Mouse (Mus musculus) forebrain, embryonic 12.5 days (tissue): Measurements from ENCODE around the gene Tob2. TPM values are rescaled to one million over a fixed set of nuclear protein-coding genes. Genes with fewer than 3 reads are reported as not detected.

Experiments used
- ATAC-seq: fragments of 200-750 bp; cut with Nextera tagmentation; 2 replicates; pipeline ENCODE4 v1.8.0; 2017; ENCODE audit warnings: moderate TSS enrichment; ENCODE audit not compliant: low FRiP score
- H3K27ac ChIP-seq: fragments of 300-500 bp; sonication (generic); 2 replicates; pipeline ENCODE4 v1.5.1; 2016; ENCODE audit warnings: mild to moderate bottlenecking
- H3K27me3 ChIP-seq: fragments of 300-500 bp; sonication (generic); 2 replicates; pipeline ENCODE4 v1.6.1; 2016; ENCODE audit warnings: mild to moderate bottlenecking
- H3K36me3 ChIP-seq: fragments of 300-500 bp; sonication (generic); replicated peaks from 2 replicates; pipeline ENCODE4 v1.6.1; 2016; ENCODE audit warnings: mild to moderate bottlenecking
- H3K4me1 ChIP-seq: fragments of 300-500 bp; sonication (generic); 2 replicates; pipeline ENCODE4 v1.6.1; 2016
- H3K4me2 ChIP-seq: fragments of 300-500 bp; sonication (generic); 2 replicates; pipeline ENCODE4 v1.6.1; 2016; ENCODE audit warnings: mild to moderate bottlenecking, moderate library complexity
- H3K4me3 ChIP-seq: fragments of 300-500 bp; sonication (generic); replicated peaks from 2 replicates; pipeline ENCODE4 v1.5.1; 2016; ENCODE audit warnings: mild to moderate bottlenecking
- H3K9ac ChIP-seq: fragments of 300-500 bp; sonication (generic); 2 replicates; pipeline ENCODE4 v1.6.1; 2016; ENCODE audit warnings: mild to moderate bottlenecking
- H3K9me3 ChIP-seq: fragments of 300-500 bp; sonication (generic); 2 replicates; pipeline ENCODE4 v1.6.1; 2016
- WGBS: fragments of 180-500 bp; shearing (Covaris S2); methylation state at CpG from one replicate; pipeline ENCODE4 v1.1.7; 2016; 5-methylcytosine and 5-hydroxymethylcytosine counted together
- polyA plus RNA-seq: library from polyadenylated mRNA; unstranded; fragments of >200 nt; fragmentation: Nextera tagmentation; extraction: Ambion mirVana; gene quantifications from 2 replicates; pipeline ENCODE4 v1.2.1, GENCODE M21; 2016

Tob2 gene
- polyA plus RNA-seq, 1 experiment from 2014 or later: 24.8 TPM

DNA sequence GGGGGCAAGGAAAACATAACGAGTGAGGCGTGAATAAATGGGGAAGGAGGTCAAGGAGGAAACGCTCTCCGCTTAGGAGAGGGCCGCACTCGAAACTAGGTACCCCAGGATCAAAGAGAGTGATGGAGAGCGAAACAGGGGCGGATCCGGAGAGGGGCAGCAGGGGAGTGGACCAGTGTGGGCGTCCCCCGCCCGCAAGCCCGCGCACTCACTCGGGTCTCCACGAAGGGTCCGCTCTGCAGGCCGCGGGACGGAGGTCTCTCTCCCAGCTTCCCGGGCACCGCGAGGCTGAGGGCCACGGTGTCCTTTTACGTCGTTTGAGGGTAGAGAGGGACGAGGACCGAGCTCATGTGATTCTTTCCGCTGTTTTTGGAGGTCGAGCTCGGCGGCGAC, 876 bp downstream of the Tob2 start:
- peaks cover 7% of the 10 kb centered on the region; the same call in 1 of the 2 replicates for H3K36me3 ChIP-seq
- under 1% methylated on average over 33 of the region's 33 CpGs for WGBS
- H3K27ac ChIP-seq: peak overlapping the region; percentile 89
- H3K4me2 ChIP-seq: peak overlapping the region; percentile 96
- peaks cover 30% of the 10 kb centered on the region for H3K4me1 ChIP-seq
- H3K9ac ChIP-seq: peak overlapping the region; percentile 88
- H3K27me3 ChIP-seq: no peaks in the 10 kb centered on the region
- H3K4me3 ChIP-seq: peak overlapping the region; percentile 86
- ATAC-seq: peak; percentile 27
- H3K9me3 ChIP-seq: no peaks in the 10 kb centered on the region

DNA sequence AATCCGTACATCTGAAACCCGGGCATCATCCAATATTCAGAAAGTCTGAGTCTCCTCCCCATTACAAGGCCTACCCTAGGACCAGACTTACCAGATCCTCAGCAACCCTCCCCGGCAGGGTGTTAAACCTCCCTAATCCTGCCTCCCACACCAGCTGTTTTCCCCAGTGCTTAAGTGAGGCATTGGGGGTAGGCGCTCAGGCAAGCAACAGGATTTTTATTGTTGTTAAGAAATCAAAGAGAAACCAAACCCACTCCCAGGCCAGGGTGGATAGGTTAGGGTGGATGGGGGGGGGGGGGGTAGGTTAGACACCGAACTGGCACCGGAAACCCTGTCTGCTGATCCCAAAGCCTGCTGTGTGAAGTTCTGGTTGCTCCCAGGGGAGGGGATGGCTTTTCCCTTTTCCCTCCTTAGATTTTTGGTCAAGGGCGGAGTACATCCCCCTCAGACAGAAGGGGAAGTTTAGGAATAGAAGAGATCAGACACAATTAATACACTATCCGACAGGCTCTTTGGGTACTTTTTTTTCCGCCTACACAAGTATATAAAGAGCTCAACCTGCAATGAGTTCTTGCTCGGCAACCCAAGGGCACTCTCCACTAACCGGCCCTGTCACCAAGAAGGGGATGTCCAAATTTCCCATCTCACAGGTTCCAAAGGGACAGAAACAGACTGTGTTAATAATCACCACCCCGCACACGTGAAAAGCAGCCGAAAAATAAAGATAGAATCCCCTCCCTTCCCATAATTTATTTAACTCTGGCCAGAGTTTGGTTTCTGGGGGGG, 1.5 kb downstream of the Tob2 start:
- no peak for ATAC-seq
- Histone ChIP-seq H3K9me3 (no peaks in the 10 kb centered on the region), H3K36me3 (peaks cover 13% of the 10 kb centered on the region; the same call in 1 of the 2 replicates), H3K4me1 (peaks cover 30% of the 10 kb centered on the region), H3K4me2 (peak overlapping the region; percentile 96), H3K4me3 (peak overlapping the region; percentile 86), H3K9ac (peak overlapping the region; percentile 88), H3K27me3 (no peaks in the 10 kb centered on the region), H3K27ac (peak overlapping the region; percentile 89)
- WGBS: 0% methylated on average over 14 of the region's 14 CpGs

DNA sequence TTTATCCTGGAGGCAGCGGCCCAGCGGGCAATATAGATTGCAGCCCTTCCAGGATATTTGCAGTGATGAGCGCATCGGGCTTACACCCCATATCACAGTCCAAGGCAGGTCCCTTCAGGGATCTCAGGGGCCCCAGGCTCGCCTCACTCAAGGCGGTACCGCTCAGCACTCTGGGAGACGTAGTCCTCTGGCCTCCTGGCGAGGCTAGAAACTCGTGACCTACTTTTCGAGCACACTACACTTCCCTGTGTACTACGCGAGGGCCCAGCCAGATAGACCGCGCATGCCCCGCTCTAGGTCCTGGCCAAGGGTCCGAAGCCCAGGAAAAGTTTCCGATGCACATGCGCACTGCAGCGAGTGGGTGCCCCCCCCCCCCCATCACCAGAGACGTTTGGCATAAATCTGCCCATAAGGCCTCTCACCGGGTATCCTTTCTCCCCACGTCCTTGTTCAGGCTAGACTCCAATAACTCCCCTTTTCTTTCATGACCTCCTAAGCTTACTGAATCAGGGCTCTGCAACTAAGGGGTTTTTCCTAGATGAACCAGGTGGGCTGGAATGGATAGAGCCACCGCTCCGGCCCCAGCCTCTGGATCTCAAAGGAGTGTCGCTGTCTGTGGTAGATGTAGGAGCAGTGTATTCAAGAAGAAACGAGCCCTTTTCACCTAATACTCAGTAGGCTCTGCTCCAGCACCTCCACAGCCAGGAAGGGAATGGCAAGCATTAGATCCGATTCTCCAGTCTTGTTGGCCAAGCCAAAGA, 2.4 kb downstream of the Tob2 start:
- Histone ChIP-seq H3K27ac (peak overlapping the region; percentile 89), H3K9me3 (no peaks in the 10 kb centered on the region), H3K9ac (peak overlapping the region; percentile 88), H3K4me1 (peaks cover 30% of the 10 kb centered on the region), H3K4me3 (peak overlapping the region; percentile 86), H3K4me2 (peak overlapping the region; percentile 96), H3K27me3 (no peaks in the 10 kb centered on the region), H3K36me3 (peaks cover 22% of the 10 kb centered on the region)
- under 1% methylated on average over 28 of the region's 28 CpGs for WGBS
- ATAC-seq: peak; percentile 90

DNA sequence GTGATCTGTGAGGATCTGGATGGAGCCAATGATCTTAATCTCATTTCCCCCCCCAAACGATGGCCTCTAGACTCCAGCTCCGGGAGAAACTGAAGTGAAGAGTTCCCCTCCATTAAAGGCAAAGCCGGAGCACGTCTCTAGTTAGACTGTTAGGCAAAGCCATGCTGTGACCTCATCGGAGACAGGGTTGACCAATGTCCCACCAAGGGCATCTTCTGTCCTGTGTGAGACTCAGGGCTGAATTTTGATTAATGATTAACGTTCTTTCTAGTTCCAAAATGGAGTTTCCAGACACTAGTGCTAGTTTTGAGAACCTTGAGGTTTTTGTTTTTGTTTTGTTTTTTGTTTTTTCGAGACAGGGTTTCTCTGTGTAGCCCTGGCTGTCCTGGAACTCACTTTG, 5.5 kb downstream of the Tob2 start:
- Histone ChIP-seq H3K27ac (no peak overlapping the region), H3K9ac (no peak overlapping the region), H3K9me3 (no peaks in the 10 kb centered on the region), H3K36me3 (peaks cover 46% of the 10 kb centered on the region), H3K4me1 (peaks cover 17% of the 10 kb centered on the region), H3K27me3 (no peaks in the 10 kb centered on the region), H3K4me2 (no peak overlapping the region), H3K4me3 (no peak overlapping the region)
- no peak for ATAC-seq
- WGBS: 92% methylated on average over 7 of the region's 7 CpGs

DNA sequence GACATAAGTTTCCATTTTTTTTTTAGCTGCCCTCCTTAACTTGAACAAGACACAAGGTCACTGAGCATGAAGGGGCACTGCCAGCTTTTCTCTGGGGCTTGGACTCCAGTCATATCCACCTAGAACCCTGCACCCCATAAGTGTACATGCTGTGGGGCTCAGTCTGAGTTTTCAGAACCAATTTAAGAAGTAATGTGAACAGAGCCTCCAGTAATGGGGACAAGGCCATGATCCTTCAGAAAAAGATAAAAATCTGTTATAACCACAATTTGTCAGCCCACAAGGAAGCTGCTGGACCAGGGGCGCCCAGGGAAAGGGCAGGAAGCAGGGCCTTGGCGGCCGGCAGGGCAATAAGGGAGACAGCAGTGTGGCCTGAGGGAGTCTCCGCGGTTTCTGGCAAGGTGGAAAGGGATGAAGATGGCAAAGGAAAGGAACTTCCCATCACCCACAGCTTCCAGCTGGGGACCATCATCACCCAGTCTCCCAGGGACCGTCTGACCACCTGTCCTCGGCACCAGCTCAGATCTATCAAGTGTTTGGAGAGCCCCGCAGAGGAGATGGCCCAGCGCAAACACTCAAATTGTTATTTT, 6.1 kb downstream of the Tob2 start:
- no peak for ATAC-seq
- H3K9ac ChIP-seq: no peak overlapping the region
- no peak overlapping the region for H3K27ac ChIP-seq
- 91% methylated on average over 9 of the region's 9 CpGs for WGBS
- peaks cover 17% of the 10 kb centered on the region for H3K4me1 ChIP-seq
- no peak overlapping the region for H3K4me3 ChIP-seq
- H3K4me2 ChIP-seq: no peak overlapping the region
- H3K36me3 ChIP-seq: peaks cover 52% of the 10 kb centered on the region
- no peaks in the 10 kb centered on the region for H3K9me3 ChIP-seq
- H3K27me3 ChIP-seq: no peaks in the 10 kb centered on the region

DNA sequence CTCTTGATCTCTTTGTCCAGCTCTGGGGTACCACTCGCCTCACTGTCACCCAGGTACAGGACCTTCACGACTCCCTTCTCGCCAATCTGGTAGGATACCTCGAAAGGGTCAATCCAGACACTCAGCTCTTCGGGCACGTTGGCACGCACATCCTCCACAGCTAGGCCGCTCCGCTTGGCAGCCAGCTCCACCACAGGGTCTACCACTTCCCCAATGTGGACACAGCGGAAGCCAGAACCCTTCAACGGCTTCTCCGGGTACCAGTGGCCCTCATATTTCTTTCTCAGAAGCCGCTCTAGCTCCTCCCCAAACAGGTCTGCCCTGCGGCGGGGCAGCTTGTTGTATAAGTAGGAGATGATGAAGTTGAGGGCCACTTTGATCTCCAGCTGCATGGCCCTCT, 7.2 kb downstream of the Tob2 start:
- H3K27ac ChIP-seq: no peak overlapping the region
- WGBS: 96% methylated on average over 15 of the region's 15 CpGs
- no peak overlapping the region for H3K4me3 ChIP-seq
- no peak overlapping the region for H3K9ac ChIP-seq
- peaks cover 56% of the 10 kb centered on the region for H3K36me3 ChIP-seq
- no peak for ATAC-seq
- H3K9me3 ChIP-seq: no peaks in the 10 kb centered on the region
- H3K27me3 ChIP-seq: no peaks in the 10 kb centered on the region
- H3K4me2 ChIP-seq: no peak overlapping the region
- H3K4me1 ChIP-seq: peaks cover 9% of the 10 kb centered on the region

DNA sequence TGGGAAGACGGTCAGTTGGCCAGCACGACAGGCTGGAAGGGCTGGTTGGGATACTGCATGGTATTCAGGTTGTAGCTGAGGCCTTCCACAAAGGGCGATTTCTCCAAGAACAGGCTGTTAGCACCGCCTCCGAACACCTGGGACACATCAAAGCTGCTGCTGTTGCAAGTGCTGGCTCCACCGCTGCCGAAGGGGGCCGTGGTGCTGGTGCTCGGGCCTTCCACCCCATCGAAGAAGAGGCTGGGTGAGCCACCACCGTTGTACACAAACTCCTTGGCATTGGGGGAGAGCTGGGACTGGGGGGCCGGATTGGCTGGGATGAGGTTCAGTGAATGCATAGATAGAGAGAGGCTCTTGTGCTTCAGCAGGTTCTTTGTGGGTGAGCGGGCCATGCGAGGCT, 7.9 kb downstream of the Tob2 start:
- peaks cover 6% of the 10 kb centered on the region for H3K4me1 ChIP-seq
- H3K9ac ChIP-seq: no peak overlapping the region
- WGBS: 88% methylated on average over 14 of the region's 14 CpGs
- no peak overlapping the region for H3K4me2 ChIP-seq
- H3K27me3 ChIP-seq: no peaks in the 10 kb centered on the region
- H3K36me3 ChIP-seq: peaks cover 56% of the 10 kb centered on the region
- ATAC-seq: no peak
- no peak overlapping the region for H3K27ac ChIP-seq
- no peaks in the 10 kb centered on the region for H3K9me3 ChIP-seq
- H3K4me3 ChIP-seq: no peak overlapping the region

DNA sequence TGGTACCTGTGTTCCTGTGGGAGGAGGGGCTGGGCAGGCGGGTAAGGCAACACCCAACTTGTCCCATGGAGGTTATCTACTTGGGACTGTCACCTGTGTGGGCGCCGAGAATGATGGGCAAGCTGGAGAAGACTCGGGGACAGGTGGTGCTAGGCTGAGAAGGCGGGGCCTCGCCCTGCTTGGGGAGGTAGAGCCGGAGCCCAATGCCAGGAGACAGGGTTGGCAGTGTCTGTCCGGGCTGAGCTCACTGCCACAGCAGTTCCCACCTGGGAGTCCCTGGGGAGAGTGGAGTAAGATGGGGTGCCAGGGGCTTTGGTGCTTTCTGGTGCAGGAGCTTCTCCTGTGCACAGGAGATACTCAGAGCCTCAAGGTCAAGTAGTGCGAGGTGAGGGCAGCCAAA, 9.5 kb downstream of the Tob2 start:
- ATAC-seq: no peak
- Histone ChIP-seq H3K27ac (no peak overlapping the region), H3K36me3 (peaks cover 56% of the 10 kb centered on the region), H3K9me3 (no peaks in the 10 kb centered on the region), H3K27me3 (no peaks in the 10 kb centered on the region), H3K4me3 (no peak overlapping the region), H3K4me1 (no peaks in the 10 kb centered on the region), H3K9ac (no peak overlapping the region), H3K4me2 (no peak overlapping the region)
- 85% methylated on average over 9 of the region's 9 CpGs for WGBS

DNA sequence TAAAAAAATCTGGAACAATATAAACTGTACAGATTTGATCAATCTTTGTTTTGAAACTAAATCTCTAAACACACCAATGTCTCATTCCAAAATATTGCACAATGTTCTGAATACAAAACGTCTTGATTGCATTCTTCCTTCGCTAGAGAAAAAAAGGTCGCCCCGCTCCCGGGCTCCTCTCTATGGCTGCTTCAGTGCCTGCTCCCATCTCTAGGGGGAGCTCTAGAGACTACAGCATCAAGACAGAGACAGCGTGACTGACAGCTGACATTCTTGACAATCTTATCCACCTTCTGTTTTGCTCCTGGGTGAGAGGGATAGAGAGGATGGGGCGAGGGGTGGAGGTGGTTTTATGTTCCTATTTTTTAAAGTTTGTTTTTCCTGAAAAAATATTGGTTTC, 10.3 kb downstream of the Tob2 start:
- peaks cover 52% of the 10 kb centered on the region for H3K36me3 ChIP-seq
- no peak overlapping the region for H3K9ac ChIP-seq
- H3K27ac ChIP-seq: no peak overlapping the region
- H3K9me3 ChIP-seq: no peaks in the 10 kb centered on the region
- H3K4me3 ChIP-seq: no peak overlapping the region
- no peaks in the 10 kb centered on the region for H3K4me1 ChIP-seq
- no peaks in the 10 kb centered on the region for H3K27me3 ChIP-seq
- H3K4me2 ChIP-seq: no peak overlapping the region
- ATAC-seq: no peak
- WGBS: 38% methylated on average over 7 of the region's 7 CpGs

DNA sequence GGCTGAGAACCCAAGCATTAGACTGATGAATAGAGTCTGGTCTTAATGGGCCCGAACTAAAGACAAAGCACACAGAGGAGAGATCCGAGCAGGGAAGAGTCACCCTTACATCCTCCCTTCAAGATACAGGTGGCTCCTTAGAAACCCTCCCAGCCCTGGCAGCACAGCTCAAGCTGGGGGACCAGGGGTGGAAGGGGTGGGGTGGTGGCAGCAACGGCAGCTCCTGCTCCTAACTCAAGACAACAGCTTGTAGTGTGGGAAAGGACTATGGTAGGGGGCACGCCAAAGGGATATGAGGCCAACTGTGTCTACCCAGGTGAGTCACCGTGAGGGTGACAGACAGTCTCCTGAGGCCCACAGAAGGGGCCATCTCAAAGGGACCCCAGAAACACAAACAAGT, 10.7 kb downstream of the Tob2 start:
- H3K9me3 ChIP-seq: no peaks in the 10 kb centered on the region
- H3K27ac ChIP-seq: no peak overlapping the region
- no peak for ATAC-seq
- H3K4me1 ChIP-seq: no peaks in the 10 kb centered on the region
- no peak overlapping the region for H3K4me2 ChIP-seq
- no peaks in the 10 kb centered on the region for H3K27me3 ChIP-seq
- no peak overlapping the region for H3K4me3 ChIP-seq
- H3K9ac ChIP-seq: no peak overlapping the region
- WGBS: 87% methylated on average over 5 of the region's 5 CpGs
- peaks cover 51% of the 10 kb centered on the region for H3K36me3 ChIP-seq

DNA sequence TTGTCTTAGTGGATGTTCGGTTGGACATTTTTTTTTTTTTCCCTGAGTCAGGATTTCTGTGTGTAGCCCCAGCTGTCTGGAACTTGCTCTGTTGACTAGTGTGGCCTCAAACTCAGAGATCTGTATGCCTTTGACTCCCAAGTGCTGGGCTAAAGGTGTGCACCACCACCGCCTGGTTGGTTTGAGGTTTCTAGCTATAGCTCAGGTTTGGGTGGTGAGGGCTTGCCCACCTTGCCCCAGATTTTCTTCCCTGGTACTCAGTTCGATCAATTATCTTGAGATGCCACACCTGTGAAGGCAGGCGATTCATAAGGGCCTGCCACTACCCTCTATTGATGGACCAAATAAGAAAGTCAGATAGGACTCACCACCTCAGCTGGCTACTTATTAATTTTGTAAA, 11.4 kb downstream of the Tob2 start:
- WGBS: 95% methylated on average over 4 of the region's 4 CpGs
- ATAC-seq: no peak
- H3K9me3 ChIP-seq: no peaks in the 10 kb centered on the region
- peaks cover 44% of the 10 kb centered on the region for H3K36me3 ChIP-seq
- no peak overlapping the region for H3K4me3 ChIP-seq
- no peak overlapping the region for H3K9ac ChIP-seq
- no peaks in the 10 kb centered on the region for H3K4me1 ChIP-seq
- H3K4me2 ChIP-seq: no peak overlapping the region
- H3K27ac ChIP-seq: no peak overlapping the region
- H3K27me3 ChIP-seq: no peaks in the 10 kb centered on the region

DNA sequence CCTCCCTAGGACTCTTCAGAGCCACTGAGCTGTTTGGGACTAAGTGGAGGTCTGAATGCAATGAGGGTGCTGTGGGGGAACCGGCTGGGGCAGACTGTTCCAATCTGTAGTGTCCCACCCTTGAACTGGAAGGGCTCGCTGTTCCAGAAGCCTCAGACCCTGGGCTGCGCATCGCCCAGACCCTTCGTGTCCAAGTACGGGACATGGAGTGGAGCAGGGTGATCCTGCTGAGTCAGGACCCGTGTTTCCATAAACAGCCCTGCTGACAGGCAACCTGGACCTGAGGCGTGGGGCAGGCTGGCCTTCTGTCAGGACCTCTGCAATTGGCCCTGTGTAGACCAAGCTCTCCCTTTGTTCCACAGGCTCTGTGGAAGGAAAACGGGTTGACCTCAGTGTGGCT, 11.8 kb downstream of the Tob2 start:
- 93% methylated on average over 9 of the region's 9 CpGs for WGBS
- H3K9me3 ChIP-seq: no peaks in the 10 kb centered on the region
- H3K4me3 ChIP-seq: no peak overlapping the region
- H3K4me1 ChIP-seq: no peaks in the 10 kb centered on the region
- no peak overlapping the region for H3K27ac ChIP-seq
- H3K4me2 ChIP-seq: no peak overlapping the region
- no peaks in the 10 kb centered on the region for H3K27me3 ChIP-seq
- ATAC-seq: no peak
- H3K36me3 ChIP-seq: peaks cover 40% of the 10 kb centered on the region
- no peak overlapping the region for H3K9ac ChIP-seq
